Mouse (Mus musculus): Measurements from ENCODE around the gene Gm7903. TPM values are rescaled to one million over a fixed set of nuclear protein-coding genes. Genes with fewer than 3 reads are reported as not detected.

Gene Gm7903
- polyA plus RNA-seq, 1 experiment from 2014 or later: not detected

Other genes with a start within 250 kb of the Gm7903 start
- 0.41 TPM in 1 of 2 replicates, not detected in the other for gene Tceal6, start 223.1 kb upstream of the Gm7903 start, polyA plus RNA-seq (2014; fragmentation: Nextera tagmentation; extraction: Ambion mirVana)
- gene Pramel3, start 131.5 kb upstream of the Gm7903 start, polyA plus RNA-seq (2014; fragmentation: Nextera tagmentation; extraction: Ambion mirVana): not detected in 2 replicates
- gene Gm5128, start 60.6 kb upstream of the Gm7903 start, polyA plus RNA-seq (2014; fragmentation: Nextera tagmentation; extraction: Ambion mirVana): not detected in 2 replicates
- not detected in 2 replicates for gene AV320801, start 60.8 kb downstream of the Gm7903 start, polyA plus RNA-seq (2014; fragmentation: Nextera tagmentation; extraction: Ambion mirVana)
- 0.25 and 0.27 TPM in 2 replicates for gene Nxf7, start 164.9 kb downstream of the Gm7903 start, polyA plus RNA-seq (2014; fragmentation: Nextera tagmentation; extraction: Ambion mirVana)
- gene Prame, start 193.9 kb downstream of the Gm7903 start, polyA plus RNA-seq (2014; fragmentation: Nextera tagmentation; extraction: Ambion mirVana): not detected in 2 replicates